In the genomic region with DNA sequence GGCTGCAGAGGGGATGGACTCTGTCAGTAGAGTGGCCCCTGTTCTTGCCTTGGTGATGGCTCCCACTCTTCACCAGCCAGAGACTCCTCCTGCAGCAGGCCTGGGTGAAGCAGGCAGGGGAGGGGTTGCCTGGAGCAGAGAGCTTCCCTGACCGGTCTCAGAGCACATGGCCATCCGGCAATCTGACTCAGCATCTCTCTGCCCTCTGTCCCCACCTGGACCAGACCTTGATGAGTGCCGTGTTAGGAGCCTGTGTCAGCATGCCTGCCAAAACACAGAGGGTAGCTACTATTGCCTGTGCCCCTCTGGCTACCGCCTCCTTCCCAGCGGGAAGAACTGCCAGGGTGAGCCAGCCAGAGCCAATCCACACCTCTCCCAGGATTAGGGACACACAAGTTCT, we compare ENCODE assay signal across 18 mouse cellular contexts. TPM values are rescaled to one million over a fixed set of nuclear protein-coding genes. Genes with fewer than 3 reads are reported as not detected.
DNase-seq lines count a peak whose midpoint lies in the region; ATAC-seq and TF ChIP-seq lines count a peak whose summit lies in the region.
"Had no signal": no experiment of that assay in that cellular context is flagged by ENCODE, and none has a peak within 500 bp of the region (broad histone marks: within the 10 kb centered on the region; RNA-seq: fewer than 3 reads in every experiment).

No protein-coding gene starts in this region.

- WGBS in hindbrain, embryonic 13.5 days, result 56% methylated on average over 5 of the region's 5 CpGs
- 40% methylated on average over 5 of the region's 5 CpGs for WGBS in hindbrain, embryonic 10.5 days
- WGBS in lung, postnatal 0 days, result 43% methylated on average over 5 of the region's 5 CpGs
- 54% methylated on average over 5 of the region's 5 CpGs for WGBS in stomach, embryonic 15.5 days

- TF ChIP-seq CTCF in lung, postnatal 0 days (IDR thresholded peaks at IDR 0.05), result no peak

- H3K9ac ChIP-seq in hindbrain, embryonic 13.5 days, result 0 out of 2 replicates have a peak overlapping the region, but pooled peaks have one; percentile 5
- no peak overlapping the region for H3K9ac ChIP-seq in lung, postnatal 0 days (replicated peaks; ENCODE audit: low read depth)
- H3K9ac ChIP-seq in stomach, embryonic 15.5 days, result no peak overlapping the region
- H3K9ac ChIP-seq: neural tube, embryonic 12.5 days had no signal

- no peak for ATAC-seq in hindbrain, embryonic 13.5 days (ENCODE audit: low FRiP score)
- ATAC-seq in lung, postnatal 0 days, result no peak
- no peak for ATAC-seq in stomach, embryonic 15.5 days (ENCODE audit: insufficient read depth, low FRiP score, low read depth)
- ATAC-seq: activated CD4-positive, CD25-positive, alpha-beta regulatory T cell, adult 4 months had no signal

- no peak for TF ChIP-seq EP300 in lung, postnatal 0 days (IDR thresholded peaks at IDR 0.05)

- peaks cover 17% of the 10 kb centered on the region for H3K4me1 ChIP-seq in hindbrain, embryonic 13.5 days (replicated peaks)
- peaks cover 37% of the 10 kb centered on the region for H3K4me1 ChIP-seq in hindbrain, embryonic 10.5 days (replicated peaks)
- H3K4me1 ChIP-seq in lung, postnatal 0 days (ENCODE audit: insufficient read depth, low read depth, low read length), result peaks cover 9% of the 10 kb centered on the region
- H3K4me1 ChIP-seq in stomach, embryonic 15.5 days, result peaks cover 21% of the 10 kb centered on the region

- no peak overlapping the region; the same call in 1 of the 2 replicates for H3K27ac ChIP-seq in hindbrain, embryonic 13.5 days
- H3K27ac ChIP-seq in hindbrain, embryonic 10.5 days, result no peak overlapping the region
- H3K27ac ChIP-seq in lung, postnatal 0 days (ENCODE audit: low read length), result peak overlapping the region; percentile 51
- H3K27ac ChIP-seq in stomach, embryonic 15.5 days, result peak overlapping the region; percentile 74
- H3K27ac ChIP-seq: forebrain, embryonic 10.5 days; macrophage; neural tube, embryonic 12.5 days had no signal

- H3K27me3 ChIP-seq in hindbrain, embryonic 13.5 days, result peaks cover 84% of the 10 kb centered on the region
- peaks cover 97% of the 10 kb centered on the region for H3K27me3 ChIP-seq in hindbrain, embryonic 10.5 days (ENCODE audit: insufficient read depth, poor library complexity, severe bottlenecking)
- no peaks in the 10 kb centered on the region; the same call in 1 of the 2 replicates for H3K27me3 ChIP-seq in lung, postnatal 0 days (replicated peaks; ENCODE audit: insufficient read depth, low read length)
- H3K27me3 ChIP-seq in stomach, embryonic 15.5 days (replicated peaks), result 0 out of 2 replicates have a peak, but pooled peaks cover 8% of the 10 kb centered on the region
- H3K27me3 ChIP-seq: CH12.LX had no signal

- H3K4me3 ChIP-seq in hindbrain, embryonic 13.5 days, result no peak overlapping the region
- no peak overlapping the region for H3K4me3 ChIP-seq in hindbrain, embryonic 10.5 days
- H3K4me3 ChIP-seq in lung, postnatal 0 days (ENCODE audit: low read depth, low read length), result no peak overlapping the region
- no peak overlapping the region for H3K4me3 ChIP-seq in stomach, embryonic 15.5 days (replicated peaks)
- H3K4me3 ChIP-seq: forebrain, embryonic 10.5 days; neural tube, embryonic 12.5 days had no signal

- H3K9me3 ChIP-seq in hindbrain, embryonic 13.5 days, result no peaks in the 10 kb centered on the region
- H3K9me3 ChIP-seq in hindbrain, embryonic 10.5 days, result no peaks in the 10 kb centered on the region
- no peaks in the 10 kb centered on the region for H3K9me3 ChIP-seq in lung, postnatal 0 days (ENCODE audit: low read length)
- H3K9me3 ChIP-seq in stomach, embryonic 15.5 days, result no peaks in the 10 kb centered on the region
- H3K9me3 ChIP-seq: forebrain, embryonic 10.5 days; neural tube, embryonic 12.5 days had no signal

- DNase-seq in hindbrain, embryonic 10.5 days (ENCODE audit: low spot score), result no peak
- DNase-seq in lung, postnatal 0 days (ENCODE audit: low spot score), result no peak
- no peak for DNase-seq in lung, adult 18-20 months
- DNase-seq in kidney, adult 8-10 months, result peak; percentile 62 to 67
- DNase-seq in ovary, adult 18-20 months (ENCODE audit: low spot score), result no peak
- no peak for DNase-seq in cerebellum, adult 11-12 months
- DNase-seq: cerebellum, postnatal 25 days; gastrocnemius, postnatal 25 days; heart, postnatal 36 days; thymus, adult 2 months had no signal

- no peak overlapping the region for H3K4me2 ChIP-seq in hindbrain, embryonic 13.5 days
- H3K4me2 ChIP-seq in lung, postnatal 0 days (replicated peaks; ENCODE audit: low read depth, low read length), result no peak overlapping the region
- H3K4me2 ChIP-seq in stomach, embryonic 15.5 days, result peak overlapping the region; percentile 6; the same call in 1 of the 2 replicates
- H3K4me2 ChIP-seq: heart, embryonic 11.5 days; neural tube, embryonic 12.5 days had no signal

- H3K36me3 ChIP-seq in hindbrain, embryonic 13.5 days, result no peaks in the 10 kb centered on the region
- no peaks in the 10 kb centered on the region for H3K36me3 ChIP-seq in hindbrain, embryonic 10.5 days
- no peaks in the 10 kb centered on the region for H3K36me3 ChIP-seq in lung, postnatal 0 days (ENCODE audit: insufficient read depth, low read length)
- no peaks in the 10 kb centered on the region for H3K36me3 ChIP-seq in stomach, embryonic 15.5 days
- H3K36me3 ChIP-seq: forebrain, embryonic 10.5 days; neural tube, embryonic 12.5 days had no signal

RNA-seq across cellular contexts. Expression of a gene that starts 11.5 kb away (rescaled TPM):
- polyA plus RNA-seq in hindbrain, embryonic 13.5 days (2015; fragmentation: Nextera tagmentation; extraction: Ambion mirVana), result 8.0 TPM in 2 replicates
- 11.8 and 15.0 TPM in 2 replicates for polyA plus RNA-seq in hindbrain, embryonic 10.5 days (2016; fragmentation: Nextera tagmentation; extraction: Ambion mirVana)
- polyA plus RNA-seq in lung, postnatal 0 days (2015; fragmentation: Nextera tagmentation; extraction: Ambion mirVana), result 26.0 and 27.0 TPM in 2 replicates
- polyA plus RNA-seq in stomach, embryonic 15.5 days (2015; fragmentation: Nextera tagmentation; extraction: Ambion mirVana), result 153 and 178 TPM in 2 replicates

Comparison
In these comparisons a context has a peak if more than half of its experiments do, and no peak if none do; other contexts are left out.
1. H3K27ac ChIP-seq: peak in lung, postnatal 0 days (single experiment) and stomach, embryonic 15.5 days (single experiment); none in hindbrain, embryonic 13.5 days (single experiment) and hindbrain, embryonic 10.5 days (single experiment).
2. DNase-seq: peak in kidney, adult 8-10 months (2 of 2); none in hindbrain, embryonic 10.5 days (single experiment), lung, postnatal 0 days (single experiment), lung, adult 18-20 months (0 of 2), ovary, adult 18-20 months (single experiment) and cerebellum, adult 11-12 months (single experiment).